Mouse (Mus musculus) ZHBTc4 (cell line): ENCODE results near the gene Maff.

Source experiments
- DNase-seq: peaks from one replicate; pipeline ENCODE4 v3.0.0-alpha.2; 2011; ENCODE audit warnings: low read depth, low spot score

Gene Maff

DNA sequence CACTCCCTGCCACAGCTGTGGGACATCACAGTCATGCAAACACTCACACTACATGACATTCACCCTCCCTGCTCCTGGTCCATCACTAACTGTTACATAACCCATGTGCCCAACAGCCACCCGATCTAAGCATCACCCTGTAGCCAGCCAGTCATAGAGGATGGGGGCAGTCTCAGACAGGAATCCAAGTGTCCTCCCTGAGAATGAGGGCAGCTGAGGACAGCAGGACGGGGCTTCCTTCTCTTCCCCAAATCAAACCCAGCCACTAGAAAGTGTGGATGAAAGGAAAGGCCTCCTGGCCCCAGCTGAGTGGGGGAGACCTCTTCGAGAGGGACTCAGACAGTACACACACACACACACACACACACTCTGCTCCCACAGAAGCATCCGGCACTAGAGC, 48.4 kb downstream of the Maff start:
- DNase-seq: no peak

DNA sequence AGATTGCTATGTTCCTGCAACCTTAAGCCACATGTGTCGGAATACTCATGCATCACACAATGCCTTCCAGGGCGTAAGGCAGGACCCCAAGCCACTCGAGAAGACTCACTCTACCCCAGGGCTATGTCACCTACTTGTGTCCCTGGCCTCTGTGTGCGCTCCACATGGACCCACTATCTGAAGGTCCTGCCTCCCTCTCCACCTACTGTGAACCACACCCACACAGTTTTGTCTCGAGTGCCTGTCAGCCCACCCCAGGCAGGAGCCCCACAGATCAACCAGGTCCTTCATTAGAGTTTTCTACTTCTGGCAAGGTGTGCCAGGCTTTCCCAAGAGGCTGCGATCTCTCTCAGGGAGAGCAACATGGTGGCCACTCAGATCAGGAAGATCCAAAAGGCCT, 48.9 kb downstream of the Maff start:
- no peak for DNase-seq

- peak; percentile 95 for DNase-seq
Observed at GRCm38 (mm10) chr15:79396736-79397135, 50.3 kb downstream of the Maff start.

DNA sequence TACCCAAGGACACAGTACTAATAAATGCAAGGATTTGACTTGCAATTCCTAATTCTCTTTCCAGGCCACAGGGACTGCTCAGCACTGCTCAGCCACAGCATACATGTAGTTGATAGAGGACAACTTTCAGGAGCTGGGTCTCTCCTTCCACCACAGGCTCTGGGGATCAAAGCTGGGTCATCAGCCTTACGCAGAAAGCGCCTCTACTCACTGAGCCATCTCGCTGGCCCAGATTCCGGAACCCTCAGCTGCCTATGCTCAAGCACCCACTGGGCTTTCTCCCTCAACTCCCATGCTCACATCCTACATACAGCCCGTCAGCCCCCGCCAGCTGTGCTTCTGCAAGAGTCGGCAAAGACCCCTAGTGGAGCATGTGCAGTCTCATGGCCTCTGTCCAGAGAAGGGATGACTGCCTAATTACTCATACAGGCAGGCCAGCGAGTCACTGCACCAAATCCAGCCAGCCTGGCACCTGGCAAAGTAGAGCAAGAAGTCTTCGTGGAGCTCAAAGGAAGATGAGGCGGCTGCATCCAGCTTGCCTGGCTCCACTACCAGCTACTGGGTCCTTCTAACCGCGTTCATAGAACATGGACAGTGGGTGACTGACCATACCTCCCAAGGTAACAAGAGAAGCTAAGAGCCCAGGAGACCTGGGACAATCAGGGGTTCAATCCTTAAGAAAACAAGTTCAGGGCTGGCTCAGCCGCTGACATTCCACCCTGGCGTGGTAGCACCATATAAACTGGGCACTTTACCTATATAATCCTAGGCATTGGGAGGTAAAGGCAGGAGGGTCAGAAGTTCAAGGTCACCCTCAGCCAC, 53.0 kb downstream of the Maff start:
- DNase-seq: no peak

DNA sequence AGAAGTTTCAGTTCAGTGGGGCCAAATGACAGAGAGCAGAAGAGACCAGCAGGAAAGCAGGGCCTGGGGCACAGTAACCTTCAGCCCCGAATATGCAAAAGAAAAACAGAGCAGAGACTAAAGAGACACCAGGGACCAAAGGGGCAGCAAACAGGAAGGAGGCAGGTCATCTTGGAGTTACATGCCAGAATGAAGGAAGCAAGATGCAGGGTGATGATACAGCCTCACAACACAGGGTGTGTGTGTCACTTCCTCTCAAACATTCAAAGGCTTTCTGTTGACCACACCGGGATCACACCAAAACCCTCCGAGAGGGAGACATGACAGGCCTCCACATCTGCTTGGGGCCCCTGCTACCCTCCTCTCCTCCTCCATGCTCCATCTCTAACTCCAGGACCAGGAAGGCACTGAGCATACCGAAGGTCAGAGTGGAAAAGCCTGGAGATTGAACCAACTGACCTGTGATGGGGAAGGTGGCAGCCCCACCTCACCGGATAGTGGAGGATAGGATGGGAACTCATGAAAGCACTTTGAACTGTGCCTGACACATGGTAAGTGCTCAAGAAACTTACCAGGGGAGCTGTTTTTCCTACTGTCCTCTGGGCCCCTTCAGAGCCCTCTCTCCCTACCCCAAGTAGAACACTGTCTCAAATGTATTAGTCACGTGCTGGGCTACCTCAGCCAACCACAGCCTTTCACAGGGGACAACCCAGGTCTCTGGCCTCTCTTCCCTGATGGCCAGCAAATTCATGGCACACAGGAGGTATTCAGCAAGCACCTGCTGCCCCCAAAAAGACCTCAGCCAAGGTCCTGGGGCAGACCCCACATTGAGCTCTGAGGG, 53.9 kb downstream of the Maff start:
- DNase-seq: no peak

DNA sequence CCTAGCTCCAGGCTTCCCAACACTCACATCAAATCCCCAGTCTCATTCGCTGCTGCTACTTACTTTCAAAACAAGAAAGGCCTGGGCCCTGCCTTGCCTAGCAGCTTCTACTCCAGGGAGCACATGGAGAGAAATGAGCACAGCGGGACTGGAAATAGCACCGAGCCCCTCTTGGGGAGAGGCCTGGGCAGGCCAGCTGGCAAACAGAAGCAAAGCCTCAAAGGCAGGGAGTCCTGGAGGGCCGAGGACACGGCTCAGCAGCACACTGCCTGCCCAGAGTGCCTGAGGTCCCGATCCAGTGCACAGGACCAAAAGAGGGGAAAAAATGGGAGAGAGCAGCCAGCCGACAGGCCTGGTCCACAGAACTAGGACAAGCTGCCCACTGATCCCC, 54.5 kb downstream of the Maff start:
- no peak for DNase-seq

GRCm38 (mm10) chr15:79402176-79402575, 55.8 kb downstream of the Maff start:
- DNase-seq: peak; percentile 36

- DNase-seq: peak; percentile 85
Observed at GRCm38 (mm10) chr15:79402836-79403762, 56.7 kb downstream of the Maff start, which contains the start of gene Tmem184b. Gene Tmem184b, minus strand, starts transcription at chr15:79403569.

- DNase-seq: no peak
Observed at GRCm38 (mm10) chr15:79403763-79404210, 57.4 kb downstream of the Maff start.

DNA sequence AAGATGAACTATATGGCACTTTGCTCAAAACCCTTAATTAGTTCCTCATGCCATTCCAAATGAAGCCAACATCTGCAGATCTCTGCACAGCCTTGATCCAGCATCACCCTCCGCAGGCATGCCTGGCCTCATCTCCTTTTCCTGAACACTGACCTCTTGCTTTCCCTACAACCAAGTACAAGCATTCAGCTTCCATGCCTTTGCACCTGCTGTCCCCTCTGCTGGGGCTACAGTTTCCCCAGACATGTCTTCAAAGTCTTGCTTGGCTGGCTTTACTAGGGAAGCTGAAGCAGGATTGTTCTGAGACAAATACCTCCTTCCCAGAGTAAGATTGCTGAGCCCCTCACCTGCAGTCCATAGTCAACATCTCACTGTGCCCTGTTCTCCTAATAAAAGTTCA, 57.9 kb downstream of the Maff start:
- no peak for DNase-seq

GRCm38 (mm10) chr15:79406564-79406963, 60.1 kb downstream of the Maff start:
- DNase-seq: no peak
